ENCODE assay signal across 8 mouse cellular contexts in genomic region chr7:75610391-75610790, GRCm38 (mm10).
DNase-seq lines count a peak whose midpoint lies in the region; ATAC-seq and TF ChIP-seq lines count a peak whose summit lies in the region.

No protein-coding gene starts in this region.

- no peaks in the 10 kb centered on the region for H3K27me3 ChIP-seq in heart, embryonic 13.5 days (replicated peaks)
- H3K27me3 ChIP-seq in lung, postnatal 0 days (replicated peaks; ENCODE audit: insufficient read depth, low read length), result no peaks in the 10 kb centered on the region
- no peaks in the 10 kb centered on the region for H3K27me3 ChIP-seq in thymus, adult 2 months (ENCODE audit: control insufficient read depth, insufficient read depth, low read length)
- H3K27me3 ChIP-seq in midbrain, embryonic 11.5 days (ENCODE audit: control insufficient read depth, insufficient read depth, low read length), result no peaks in the 10 kb centered on the region
- no peaks in the 10 kb centered on the region for H3K27me3 ChIP-seq in forebrain, embryonic 10.5 days (ENCODE audit: poor library complexity, severe bottlenecking)

- H3K4me2 ChIP-seq in heart, embryonic 13.5 days, result no peak overlapping the region
- H3K4me2 ChIP-seq in lung, postnatal 0 days (replicated peaks; ENCODE audit: low read depth, low read length), result 0 out of 2 replicates have a peak overlapping the region, but pooled peaks have one; percentile 6
- no peak overlapping the region for H3K4me2 ChIP-seq in midbrain, embryonic 11.5 days

- H3K9me3 ChIP-seq in heart, embryonic 13.5 days, result no peaks in the 10 kb centered on the region
- H3K9me3 ChIP-seq in lung, postnatal 0 days (ENCODE audit: low read length), result no peaks in the 10 kb centered on the region
- H3K9me3 ChIP-seq in midbrain, embryonic 11.5 days (ENCODE audit: control insufficient read depth, low read length), result no peaks in the 10 kb centered on the region
- H3K9me3 ChIP-seq in forebrain, embryonic 10.5 days, result no peaks in the 10 kb centered on the region

- WGBS in heart, embryonic 13.5 days, result 55% methylated on average over 9 of the region's 9 CpGs
- 57% methylated on average over 9 of the region's 9 CpGs for WGBS in lung, postnatal 0 days
- 6% methylated on average over 9 of the region's 9 CpGs for WGBS in thymus, adult 2 months
- WGBS in midbrain, embryonic 11.5 days, result 90% methylated on average over 9 of the region's 9 CpGs
- 89% methylated on average over 9 of the region's 9 CpGs for WGBS in forebrain, embryonic 10.5 days

- TF ChIP-seq EP300 in lung, postnatal 0 days (IDR thresholded peaks at IDR 0.05), result no peak

- ATAC-seq in heart, embryonic 13.5 days (ENCODE audit: extremely low read depth, insufficient number of reproducible peaks, low FRiP score, low TSS enrichment), result no peak
- peak; percentile 17; the same call in 1 of the 2 replicates for ATAC-seq in lung, postnatal 0 days
- no peak for ATAC-seq in midbrain, embryonic 11.5 days (ENCODE audit: low FRiP score)

- TF ChIP-seq CTCF in layer of hippocampus, adult 2 months (conservative IDR thresholded peaks at IDR 0.05), result no peak
- peak; percentile 38; the same call in 1 of the 2 replicates for TF ChIP-seq CTCF in lung, postnatal 0 days (IDR thresholded peaks at IDR 0.05)
- no peak for TF ChIP-seq CTCF in thymus, adult 2 months (IDR thresholded peaks at IDR 0.05; ENCODE audit: borderline replicate concordance, control insufficient read depth, extremely low read depth, insufficient read depth, low read length, poor library complexity)

- peaks cover 40% of the 10 kb centered on the region for H3K36me3 ChIP-seq in heart, embryonic 13.5 days
- H3K36me3 ChIP-seq in lung, postnatal 0 days (ENCODE audit: insufficient read depth, low read length), result no peaks in the 10 kb centered on the region; the same call in 1 of the 2 replicates
- peaks cover 28% of the 10 kb centered on the region for H3K36me3 ChIP-seq in thymus, adult 2 months (ENCODE audit: control insufficient read depth, insufficient read depth, low read length)
- H3K36me3 ChIP-seq in midbrain, embryonic 11.5 days (ENCODE audit: control insufficient read depth, insufficient read depth, low read length), result peaks cover 6% of the 10 kb centered on the region; the same call in 1 of the 2 replicates
- H3K36me3 ChIP-seq in forebrain, embryonic 10.5 days (replicated peaks), result peaks cover 41% of the 10 kb centered on the region

- peak; percentile 20; the same call in 1 of the 2 replicates for TF ChIP-seq POLR2A in thymus, adult 2 months (IDR thresholded peaks at IDR 0.05; ENCODE audit: control insufficient read depth, extremely low read depth, insufficient read depth, low read length, poor library complexity)

- peak overlapping the region; percentile 81; the same call in 1 of the 2 replicates for H3K27ac ChIP-seq in layer of hippocampus, adult 2 months
- H3K27ac ChIP-seq in heart, embryonic 13.5 days (replicated peaks), result peak overlapping the region; percentile 92
- peak overlapping the region; percentile 76; the same call in 1 of the 2 replicates for H3K27ac ChIP-seq in lung, postnatal 0 days (ENCODE audit: low read length)
- H3K27ac ChIP-seq in thymus, adult 2 months (ENCODE audit: control insufficient read depth, insufficient read depth, low read length), result peak overlapping the region; percentile 77
- H3K27ac ChIP-seq in midbrain, embryonic 11.5 days (ENCODE audit: low read depth, low read length), result no peak overlapping the region
- H3K27ac ChIP-seq in forebrain, embryonic 10.5 days, result no peak overlapping the region

- no peak for DNase-seq in layer of hippocampus, adult 2 months (ENCODE audit: low spot score in 2 of 2)
- no peak for DNase-seq in layer of hippocampus, adult 11-12 months (ENCODE audit: low spot score)
- peak; percentile 24 for DNase-seq in lung, postnatal 0 days (ENCODE audit: low spot score)
- DNase-seq in thymus, adult 2 months, result peak; percentile 74
- DNase-seq in midbrain, embryonic 11.5 days (ENCODE audit: low spot score, missing footprints), result no peak
- DNase-seq in forebrain, embryonic 10.5 days (ENCODE audit: extremely low spot score, low spot score), result no peak
- DNase-seq in gastrocnemius, adult 8-10 months (ENCODE audit: low spot score in 2 of 2), result no peak

- H3K4me3 ChIP-seq in layer of hippocampus, adult 2 months, result no peak overlapping the region
- H3K4me3 ChIP-seq in heart, embryonic 13.5 days, result no peak overlapping the region
- no peak overlapping the region for H3K4me3 ChIP-seq in lung, postnatal 0 days (ENCODE audit: low read depth, low read length)
- peak overlapping the region; percentile 8; the same call in 1 of the 2 replicates for H3K4me3 ChIP-seq in thymus, adult 2 months (ENCODE audit: control insufficient read depth, insufficient read depth, low read length)
- no peak overlapping the region for H3K4me3 ChIP-seq in midbrain, embryonic 11.5 days (ENCODE audit: low read depth, low read length)
- H3K4me3 ChIP-seq in forebrain, embryonic 10.5 days, result no peak overlapping the region

- H3K9ac ChIP-seq in heart, embryonic 13.5 days, result peak overlapping the region; percentile 50; the same call in 1 of the 2 replicates
- H3K9ac ChIP-seq in lung, postnatal 0 days (replicated peaks; ENCODE audit: low read depth), result no peak overlapping the region
- H3K9ac ChIP-seq in midbrain, embryonic 11.5 days (ENCODE audit: low read length), result no peak overlapping the region

- peaks cover 77% of the 10 kb centered on the region for H3K4me1 ChIP-seq in heart, embryonic 13.5 days
- H3K4me1 ChIP-seq in lung, postnatal 0 days (ENCODE audit: insufficient read depth, low read depth, low read length), result peaks cover 4% of the 10 kb centered on the region; the same call in 1 of the 2 replicates
- H3K4me1 ChIP-seq in thymus, adult 2 months (replicated peaks; ENCODE audit: control insufficient read depth, insufficient read depth, low read length), result peaks cover 35% of the 10 kb centered on the region
- H3K4me1 ChIP-seq in midbrain, embryonic 11.5 days (ENCODE audit: control insufficient read depth, insufficient read depth, low read length), result no peaks in the 10 kb centered on the region
- H3K4me1 ChIP-seq in forebrain, embryonic 10.5 days, result no peaks in the 10 kb centered on the region

Comparison
In these comparisons a context has a peak if more than half of its experiments do, and no peak if none do; other contexts are left out.
1. DNase-seq: peak in lung, postnatal 0 days (single experiment) and thymus, adult 2 months (single experiment); none in layer of hippocampus, adult 2 months (0 of 2), layer of hippocampus, adult 11-12 months (single experiment), midbrain, embryonic 11.5 days (single experiment), forebrain, embryonic 10.5 days (single experiment) and gastrocnemius, adult 8-10 months (0 of 2).
2. H3K27ac ChIP-seq: peak in layer of hippocampus, adult 2 months (single experiment), heart, embryonic 13.5 days (single experiment), lung, postnatal 0 days (single experiment) and thymus, adult 2 months (single experiment); none in midbrain, embryonic 11.5 days (single experiment) and forebrain, embryonic 10.5 days (single experiment).